Mouse (Mus musculus): Measurements from ENCODE around the gene Sec24d.

The Sec24d gene

GRCm38 (mm10) chr3:123266753-123267651, at the start of gene Sec24d:
Sec24d (plus strand) TSS chr3:123267455.
- DNase-seq: peak; percentile 71

GRCm38 (mm10) chr3:123218646-123219045, 48.6 kb upstream of the Sec24d start:
- DNase-seq: no peak

GRCm38 (mm10) chr3:123227276-123227675, 40.0 kb upstream of the Sec24d start:
- no peak for DNase-seq

GRCm38 (mm10) chr3:123231639-123232038, 35.6 kb upstream of the Sec24d start:
- no peak for DNase-seq

GRCm38 (mm10) chr3:123234191-123234836, 32.9 kb upstream of the Sec24d start:
- peak; percentile 39 for DNase-seq

- no peak for DNase-seq
Observed at GRCm38 (mm10) chr3:123235495-123235894, 31.8 kb upstream of the Sec24d start.

- peak; percentile 2 for DNase-seq
Observed at GRCm38 (mm10) chr3:123235921-123236320, 31.3 kb upstream of the Sec24d start, which contains the start of gene Synpo2. Synpo2 (minus strand) TSS chr3:123236149.

GRCm38 (mm10) chr3:123237039-123237438, 30.2 kb upstream of the Sec24d start:
- no peak for DNase-seq

- DNase-seq: no peak
Observed at GRCm38 (mm10) chr3:123237446-123237845, 29.8 kb upstream of the Sec24d start.

GRCm38 (mm10) chr3:123244376-123244775, 22.9 kb upstream of the Sec24d start:
- no peak for DNase-seq

- DNase-seq: no peak
Observed at GRCm38 (mm10) chr3:123245646-123246045, 21.6 kb upstream of the Sec24d start.

GRCm38 (mm10) chr3:123256181-123257101, 10.8 kb upstream of the Sec24d start:
- no peak for DNase-seq

GRCm38 (mm10) chr3:123258709-123259108, 8.5 kb upstream of the Sec24d start:
- DNase-seq: no peak

GRCm38 (mm10) chr3:123264706-123265105, 2.5 kb upstream of the Sec24d start:
- no peak for DNase-seq

GRCm38 (mm10) chr3:123267741-123268201, 516 bp downstream of the Sec24d start:
- peak; percentile 51 for DNase-seq

GRCm38 (mm10) chr3:123282866-123283615, 15.8 kb downstream of the Sec24d start:
- no peak for DNase-seq

GRCm38 (mm10) chr3:123284284-123284683, 17.0 kb downstream of the Sec24d start:
- no peak for DNase-seq

GRCm38 (mm10) chr3:123285649-123286048, 18.4 kb downstream of the Sec24d start:
- DNase-seq: no peak

GRCm38 (mm10) chr3:123288856-123289570, 21.8 kb downstream of the Sec24d start:
- no peak for DNase-seq

- DNase-seq: no peak
Observed at GRCm38 (mm10) chr3:123291670-123292069, 24.4 kb downstream of the Sec24d start.

GRCm38 (mm10) chr3:123296654-123297053, 29.4 kb downstream of the Sec24d start:
- no peak for DNase-seq

Measured in cerebellum, adult 9-10 months (tissue).